Mouse (Mus musculus) neural tube, embryonic 14.5 days (tissue): ENCODE results near the gene Wdr20. TPM values are rescaled to one million over a fixed set of nuclear protein-coding genes. Genes with fewer than 3 reads are reported as not detected.
A peak's percentile ranks its signal among the peaks of the same experiment; 100 is the strongest.

Source experiments
- ATAC-seq: fragments of 200-750 bp; cut with Nextera tagmentation; 2 replicates; pipeline ENCODE4 v1.8.0; 2017; ENCODE audit warnings: low read depth, mild to moderate bottlenecking, moderate TSS enrichment, moderate library complexity
- H3K27ac ChIP-seq: fragments of 300-500 bp; sonication (generic); 2 replicates; pipeline ENCODE4 v1.5.1; 2014; ENCODE audit warnings: low read depth, mild to moderate bottlenecking, control low read depth, low read length, moderate library complexity, mixed read lengths
- H3K27me3 ChIP-seq: fragments of 300-500 bp; sonication (generic); 2 replicates; pipeline ENCODE4 v1.6.1; 2014; ENCODE audit warnings: low read length; ENCODE audit not compliant: control insufficient read depth, insufficient read depth
- H3K36me3 ChIP-seq: fragments of 300-500 bp; sonication (generic); 2 replicates; pipeline ENCODE4 v1.6.1; 2014; ENCODE audit warnings: low read length, mixed read lengths; ENCODE audit not compliant: control insufficient read depth, insufficient read depth
- H3K4me1 ChIP-seq: fragments of 300-500 bp; sonication (generic); 2 replicates; pipeline ENCODE4 v1.6.1; 2014; ENCODE audit warnings: low read length; ENCODE audit not compliant: control insufficient read depth, insufficient read depth
- H3K4me2 ChIP-seq: fragments of 300-500 bp; sonication (generic); 2 replicates; pipeline ENCODE4 v1.6.1; 2014; ENCODE audit warnings: mild to moderate bottlenecking, low read depth, low read length, control low read depth
- H3K4me3 ChIP-seq: fragments of 300-500 bp; sonication (generic); 2 replicates; pipeline ENCODE4 v1.5.1; 2014; ENCODE audit warnings: low read depth, low read length, control low read depth, mixed read lengths
- H3K9ac ChIP-seq: fragments of 300-500 bp; sonication (generic); replicated peaks from 2 replicates; pipeline ENCODE4 v1.6.1; 2014; ENCODE audit warnings: low read depth, mild to moderate bottlenecking, control low read depth, low read length, mixed read lengths
- H3K9me3 ChIP-seq: fragments of 300-500 bp; sonication (generic); 2 replicates; pipeline ENCODE4 v1.6.1; 2016; ENCODE audit warnings: low read length; ENCODE audit not compliant: control insufficient read depth
- WGBS: fragments of 180-500 bp; shearing (Covaris S2); extraction: QIAGEN DNeasy Blood & Tissue Kit; methylation state at CpG from one replicate; pipeline ENCODE4 v1.1.7; 2014; 5-methylcytosine and 5-hydroxymethylcytosine counted together
- polyA plus RNA-seq: library from polyadenylated mRNA; unstranded; fragments of >200 nt; fragmentation: Nextera tagmentation; extraction: Ambion mirVana; gene quantifications from 2 replicates; pipeline ENCODE4 v1.2.1, GENCODE M21; 2014

The Wdr20 gene
- polyA plus RNA-seq, 1 experiment from 2014 or later, result 27.7 TPM

DNA sequence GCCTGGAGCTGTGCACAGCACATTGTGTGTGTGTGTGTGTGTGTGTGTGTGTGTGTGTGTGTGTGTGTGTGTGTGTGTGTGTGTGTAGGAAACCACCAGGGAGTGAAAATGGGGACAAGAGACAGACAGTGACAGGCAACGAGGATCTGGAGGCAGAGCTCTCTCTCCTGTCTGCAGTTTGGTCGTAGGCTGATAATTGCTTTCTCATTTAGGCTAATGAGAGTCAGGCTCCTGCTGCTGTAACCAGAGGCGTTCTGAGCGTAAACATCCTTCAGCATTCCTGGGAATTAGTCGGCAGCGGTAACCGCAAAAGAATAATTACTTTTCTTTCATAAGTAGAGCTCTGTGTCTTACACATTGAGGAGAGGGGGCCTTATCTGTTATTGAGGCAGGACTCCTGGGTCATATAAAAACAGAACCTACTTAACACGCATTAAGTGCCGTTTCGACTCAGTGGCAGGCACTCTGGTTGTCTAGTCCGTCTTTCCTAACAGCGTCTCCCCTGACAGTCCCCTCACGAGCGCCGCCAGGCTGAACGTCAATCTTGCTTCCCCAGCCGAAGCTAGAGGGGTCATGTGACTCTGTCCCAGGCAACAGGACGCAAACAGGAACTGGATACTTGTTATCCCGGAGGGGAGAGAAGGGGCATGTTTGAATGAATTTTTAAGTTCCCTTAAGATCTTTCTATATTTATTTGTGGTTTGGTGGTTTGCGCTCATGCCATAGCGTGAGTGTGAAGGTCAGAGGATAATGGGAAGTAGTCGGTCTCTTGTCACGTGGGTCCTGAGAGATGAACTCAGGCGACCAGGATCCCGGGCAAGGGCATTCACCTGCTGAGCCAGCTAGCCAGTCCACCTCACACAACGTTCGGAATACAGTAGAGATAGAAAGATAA lies 31.2 kb upstream of the Wdr20 start:
- peak; percentile 85 for ATAC-seq
- no peaks in the 10 kb centered on the region for H3K27me3 ChIP-seq
- WGBS, result under 1% methylated on average over 27 of the region's 27 CpGs
- H3K9me3 ChIP-seq, result no peaks in the 10 kb centered on the region
- peak overlapping the region; percentile 52 for H3K4me2 ChIP-seq
- no peaks in the 10 kb centered on the region for H3K4me1 ChIP-seq
- H3K36me3 ChIP-seq, result no peaks in the 10 kb centered on the region
- peak overlapping the region; percentile 27 for H3K4me3 ChIP-seq
- peak overlapping the region; percentile 17 for H3K27ac ChIP-seq
- no peak overlapping the region for H3K9ac ChIP-seq

- Histone ChIP-seq H3K4me1 (no peaks in the 10 kb centered on the region), H3K9me3 (no peaks in the 10 kb centered on the region), H3K9ac (no peak overlapping the region), H3K27me3 (no peaks in the 10 kb centered on the region), H3K4me2 (no peak overlapping the region), H3K4me3 (no peak overlapping the region), H3K36me3 (no peaks in the 10 kb centered on the region), H3K27ac (no peak overlapping the region)
- no peak for ATAC-seq
- WGBS, result 90% methylated on average over 7 of the region's 7 CpGs
Observed at GRCm38 (mm10) chr12:110707451-110707850, 30.3 kb upstream of the Wdr20 start.

DNA sequence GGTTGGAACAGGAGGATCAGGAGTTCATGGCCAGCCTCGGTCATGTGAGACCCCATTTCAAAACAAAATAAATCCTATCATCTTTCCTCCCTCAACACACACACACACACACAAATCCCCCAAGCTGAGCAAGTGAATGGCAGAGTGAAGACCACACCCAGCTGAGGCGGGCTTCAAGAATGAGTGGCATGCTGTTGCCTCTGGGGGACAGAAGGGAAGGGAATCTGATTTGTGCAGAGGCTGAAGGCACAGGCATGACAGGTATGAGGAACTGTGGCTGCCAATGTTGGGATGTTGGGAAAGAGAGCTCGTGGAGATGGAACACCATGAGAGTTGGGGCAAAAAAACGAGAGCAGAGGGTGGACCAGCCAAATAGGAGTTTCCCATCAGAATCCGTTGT lies 26.5 kb upstream of the Wdr20 start:
- 75% methylated on average over 5 of the region's 5 CpGs for WGBS
- no peak for ATAC-seq
- H3K27ac ChIP-seq, result no peak overlapping the region

DNA sequence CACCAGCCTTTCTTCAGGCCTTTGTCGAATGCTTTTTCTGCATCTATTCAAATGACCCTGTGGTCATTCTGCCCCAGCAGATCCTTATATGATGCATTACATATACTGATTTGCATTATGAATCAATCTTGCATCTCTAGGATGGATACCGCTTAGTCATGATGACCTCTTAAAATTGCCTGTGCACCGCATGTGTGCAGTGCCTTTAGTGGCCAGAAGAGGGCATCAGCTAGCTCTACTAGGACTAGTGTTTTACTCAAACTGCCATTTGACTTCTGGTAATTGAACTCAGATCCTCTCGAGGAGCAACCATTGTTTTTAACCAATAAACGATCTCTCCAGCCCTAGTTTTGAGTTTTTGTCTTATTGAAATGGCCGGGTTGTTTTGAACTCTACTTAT lies 24.0 kb upstream of the Wdr20 start:
- Histone ChIP-seq H3K4me3 (no peak overlapping the region), H3K36me3 (no peaks in the 10 kb centered on the region), H3K27me3 (no peaks in the 10 kb centered on the region), H3K9ac (no peak overlapping the region), H3K9me3 (no peaks in the 10 kb centered on the region), H3K4me1 (no peaks in the 10 kb centered on the region), H3K4me2 (no peak overlapping the region), H3K27ac (no peak overlapping the region)
- ATAC-seq, result no peak
- WGBS, result 97% methylated on average over 6 of the region's 6 CpGs

More for the DNA sequence above, 26.5 kb upstream of the Wdr20 start:
- Histone ChIP-seq H3K4me2 (no peak overlapping the region), H3K27me3 (no peaks in the 10 kb centered on the region), H3K9me3 (no peaks in the 10 kb centered on the region), H3K4me1 (no peaks in the 10 kb centered on the region), H3K4me3 (no peak overlapping the region), H3K9ac (no peak overlapping the region), H3K36me3 (no peaks in the 10 kb centered on the region)

DNA sequence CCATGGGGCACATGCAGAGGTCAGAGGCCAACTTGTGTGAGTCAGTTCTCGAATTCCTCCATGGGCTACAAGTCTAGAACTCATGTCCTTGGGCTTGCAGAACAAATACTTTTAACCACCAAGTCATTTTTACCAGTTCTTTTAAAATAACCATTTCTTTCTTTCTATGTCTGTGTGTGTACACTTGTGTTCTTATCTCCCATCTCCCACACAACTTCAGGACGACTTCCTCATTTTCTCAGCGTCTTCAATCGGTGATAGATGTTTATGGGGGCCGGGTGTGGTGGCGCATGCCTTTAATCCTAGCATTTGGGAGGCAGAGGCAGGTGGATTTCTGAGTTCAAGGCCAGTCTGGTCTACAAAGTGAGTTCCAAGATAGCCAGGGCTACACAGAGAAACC lies 23.5 kb upstream of the Wdr20 start:
- WGBS, result 95% methylated on average over 6 of the region's 6 CpGs
- H3K9ac ChIP-seq, result no peak overlapping the region
- ATAC-seq, result no peak
- H3K9me3 ChIP-seq, result no peaks in the 10 kb centered on the region
- no peaks in the 10 kb centered on the region for H3K4me1 ChIP-seq
- H3K27me3 ChIP-seq, result no peaks in the 10 kb centered on the region
- H3K4me2 ChIP-seq, result no peak overlapping the region
- H3K27ac ChIP-seq, result no peak overlapping the region
- H3K4me3 ChIP-seq, result no peak overlapping the region
- H3K36me3 ChIP-seq, result no peaks in the 10 kb centered on the region

DNA sequence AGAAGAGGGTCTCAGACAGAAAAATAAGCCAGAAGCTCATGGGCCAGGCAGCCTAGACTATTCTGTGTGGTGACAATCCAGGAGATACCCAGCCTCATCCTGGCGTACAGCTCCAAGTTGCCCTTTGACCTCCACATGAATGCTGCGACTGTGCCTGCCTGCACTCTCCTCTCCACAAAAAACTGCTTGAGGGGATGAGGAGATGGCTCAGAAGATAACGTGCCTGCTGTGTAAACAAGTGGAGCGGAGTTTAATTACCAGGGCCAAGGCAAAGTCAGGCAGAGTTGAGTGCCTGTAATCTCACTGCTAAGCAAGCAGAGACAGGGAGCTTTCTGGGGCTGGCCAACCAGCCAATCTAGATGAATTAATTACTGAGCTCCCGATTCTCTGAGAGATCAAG lies 21.7 kb upstream of the Wdr20 start:
- ATAC-seq, result no peak
- no peaks in the 10 kb centered on the region for H3K4me1 ChIP-seq
- no peak overlapping the region for H3K4me2 ChIP-seq
- no peak overlapping the region for H3K4me3 ChIP-seq
- no peak overlapping the region for H3K9ac ChIP-seq
- no peaks in the 10 kb centered on the region for H3K9me3 ChIP-seq
- 30% methylated on average over 5 of the region's 5 CpGs for WGBS
- H3K36me3 ChIP-seq, result no peaks in the 10 kb centered on the region
- H3K27me3 ChIP-seq, result no peaks in the 10 kb centered on the region
- H3K27ac ChIP-seq, result no peak overlapping the region

DNA sequence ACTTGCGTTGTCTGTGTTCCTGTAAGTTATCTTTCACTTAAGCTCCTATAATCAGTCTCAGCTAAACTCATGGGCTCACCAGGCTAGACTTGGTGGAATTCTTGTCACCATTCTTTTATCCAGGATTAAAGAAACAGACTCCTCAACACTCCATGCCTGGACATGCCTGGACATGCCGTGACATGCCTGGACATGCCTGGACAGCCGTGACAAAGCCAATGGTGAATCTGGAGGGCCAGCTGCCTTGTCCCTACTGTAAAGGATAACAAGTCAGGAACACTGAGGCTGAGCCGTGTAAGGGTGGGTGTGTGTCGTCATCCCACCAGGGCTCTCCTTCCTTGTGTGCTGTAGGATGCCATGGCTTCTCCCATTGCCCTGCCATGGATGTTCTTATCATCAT lies 12.7 kb upstream of the Wdr20 start:
- no peak overlapping the region for H3K9ac ChIP-seq
- WGBS, result 96% methylated on average over 5 of the region's 5 CpGs
- H3K4me3 ChIP-seq, result no peak overlapping the region
- no peak overlapping the region for H3K4me2 ChIP-seq
- no peak for ATAC-seq
- H3K4me1 ChIP-seq, result no peaks in the 10 kb centered on the region
- no peaks in the 10 kb centered on the region for H3K27me3 ChIP-seq
- no peaks in the 10 kb centered on the region for H3K36me3 ChIP-seq
- H3K27ac ChIP-seq, result no peak overlapping the region
- no peaks in the 10 kb centered on the region for H3K9me3 ChIP-seq

DNA sequence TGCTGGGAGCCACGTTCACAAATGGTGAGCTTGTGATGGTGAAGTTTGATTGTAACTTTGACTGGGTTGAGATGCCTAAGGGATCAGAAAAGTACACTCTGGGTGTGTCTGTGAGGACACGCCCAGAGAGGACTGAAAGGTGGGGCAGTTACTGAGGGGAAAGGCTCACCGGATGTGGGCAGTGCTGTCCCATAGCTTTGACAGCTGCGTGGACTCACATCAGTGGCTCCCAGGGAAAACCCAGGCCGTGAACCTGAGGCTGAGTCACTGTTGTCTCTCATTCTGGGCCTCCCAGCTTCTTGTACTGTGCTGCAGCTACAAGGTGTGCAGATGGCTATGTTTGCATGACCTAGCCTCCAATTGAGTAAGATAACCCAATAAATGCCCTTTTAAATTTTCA lies 12.3 kb upstream of the Wdr20 start:
- no peak for ATAC-seq
- no peaks in the 10 kb centered on the region for H3K27me3 ChIP-seq
- 87% methylated on average over 5 of the region's 5 CpGs for WGBS

GRCm38 (mm10) chr12:110726428-110726827 lies 11.3 kb upstream of the Wdr20 start:
- no peak overlapping the region for H3K4me2 ChIP-seq
- H3K9me3 ChIP-seq, result no peaks in the 10 kb centered on the region
- H3K4me3 ChIP-seq, result no peak overlapping the region
- no peaks in the 10 kb centered on the region for H3K4me1 ChIP-seq
- H3K36me3 ChIP-seq, result no peaks in the 10 kb centered on the region
- no peaks in the 10 kb centered on the region for H3K27me3 ChIP-seq
- WGBS, result 69% methylated on average over 1 of the region's 1 CpGs
- no peak overlapping the region for H3K27ac ChIP-seq
- no peak for ATAC-seq
- no peak overlapping the region for H3K9ac ChIP-seq

More for the DNA sequence above, 12.3 kb upstream of the Wdr20 start:
- H3K27ac ChIP-seq, result no peak overlapping the region
- H3K4me3 ChIP-seq, result no peak overlapping the region
- no peak overlapping the region for H3K9ac ChIP-seq
- H3K36me3 ChIP-seq, result no peaks in the 10 kb centered on the region
- no peak overlapping the region for H3K4me2 ChIP-seq
- H3K4me1 ChIP-seq, result no peaks in the 10 kb centered on the region
- H3K9me3 ChIP-seq, result no peaks in the 10 kb centered on the region
